Mouse (Mus musculus): Measurements from ENCODE around the gene Acsl6. TPM values are rescaled to one million over a fixed set of nuclear protein-coding genes. Genes with fewer than 3 reads are reported as not detected.

Gene Acsl6
- 0.35 and 0.76 TPM in 2 replicates for polyA plus RNA-seq (2015; fragmentation: Nextera tagmentation; extraction: Ambion mirVana)

- peak within 1 kb of the TSS; percentile 93 for H3K4me2 ChIP-seq
- peaks cover 1% of the 10 kb centered on the region; the same call in 1 of the 2 replicates for H3K9me3 ChIP-seq
- WGBS: under 1% methylated on average over 44 of the region's 59 CpGs
- peak within 1 kb of the TSS; percentile 68 for H3K9ac ChIP-seq
- H3K4me1 ChIP-seq: peaks cover 10% of the 10 kb centered on the region
- no peaks in the 10 kb centered on the region for H3K36me3 ChIP-seq
- H3K4me3 ChIP-seq: peak within 1 kb of the TSS; percentile 59
- ATAC-seq (ENCODE audit: extremely low read depth, insufficient number of reproducible peaks, low FRiP score, low TSS enrichment): no peak
- peaks cover 53% of the 10 kb centered on the region for H3K27me3 ChIP-seq (replicated peaks)
- no peak within 1 kb of the TSS for H3K27ac ChIP-seq (replicated peaks)
These were observed at the start of gene Acsl6 for GRCm38 (mm10) chr11:54303728-54304470. Gene Acsl6, plus strand, starts transcription at chr11:54303798.

- H3K4me2 ChIP-seq: no peak overlapping the region
- 35% methylated on average over 4 of the region's 4 CpGs for WGBS
- peaks cover 27% of the 10 kb centered on the region for H3K27me3 ChIP-seq (replicated peaks)
- ATAC-seq (ENCODE audit: extremely low read depth, insufficient number of reproducible peaks, low FRiP score, low TSS enrichment): no peak
- no peaks in the 10 kb centered on the region for H3K36me3 ChIP-seq
- peaks cover 9% of the 10 kb centered on the region for H3K4me1 ChIP-seq
- H3K4me3 ChIP-seq: no peak overlapping the region
- no peaks in the 10 kb centered on the region for H3K9me3 ChIP-seq
- no peak overlapping the region for H3K27ac ChIP-seq (replicated peaks)
- no peak overlapping the region for H3K9ac ChIP-seq
These were observed 49.5 kb upstream of the Acsl6 start for GRCm38 (mm10) chr11:54254114-54254513.

GRCm38 (mm10) chr11:54256624-54257376, 46.8 kb upstream of the Acsl6 start:
- Histone ChIP-seq H3K4me3 (no peak overlapping the region), H3K9me3 (0 out of 2 replicates have a peak, but pooled peaks cover 3% of the 10 kb centered on the region), H3K36me3 (no peaks in the 10 kb centered on the region), H3K4me1 (no peaks in the 10 kb centered on the region), H3K27me3 (replicated peaks) (peaks cover 27% of the 10 kb centered on the region), H3K4me2 (no peak overlapping the region), H3K9ac (no peak overlapping the region), H3K27ac (replicated peaks) (no peak overlapping the region)
- ATAC-seq (ENCODE audit: extremely low read depth, insufficient number of reproducible peaks, low FRiP score, low TSS enrichment): no peak
- WGBS: 63% methylated on average over 3 of the region's 3 CpGs

GRCm38 (mm10) chr11:54263405-54264031, 40.1 kb upstream of the Acsl6 start:
- H3K9me3 ChIP-seq: 0 out of 2 replicates have a peak, but pooled peaks cover 3% of the 10 kb centered on the region
- H3K27ac ChIP-seq (replicated peaks): no peak overlapping the region
- H3K4me3 ChIP-seq: no peak overlapping the region
- no peaks in the 10 kb centered on the region for H3K4me1 ChIP-seq
- no peaks in the 10 kb centered on the region for H3K36me3 ChIP-seq
- H3K27me3 ChIP-seq (replicated peaks): no peaks in the 10 kb centered on the region
- H3K9ac ChIP-seq: no peak overlapping the region
- ATAC-seq (ENCODE audit: extremely low read depth, insufficient number of reproducible peaks, low FRiP score, low TSS enrichment): no peak
- 10% methylated on average over 1 of the region's 1 CpGs for WGBS
- H3K4me2 ChIP-seq: no peak overlapping the region

GRCm38 (mm10) chr11:54264542-54264941, 39.1 kb upstream of the Acsl6 start:
- Histone ChIP-seq H3K9me3 (0 out of 2 replicates have a peak, but pooled peaks cover 3% of the 10 kb centered on the region), H3K36me3 (no peaks in the 10 kb centered on the region), H3K4me1 (no peaks in the 10 kb centered on the region), H3K9ac (no peak overlapping the region), H3K4me2 (no peak overlapping the region), H3K4me3 (no peak overlapping the region), H3K27ac (replicated peaks) (no peak overlapping the region), H3K27me3 (replicated peaks) (no peaks in the 10 kb centered on the region)
- WGBS: 58% methylated on average over 2 of the region's 2 CpGs
- ATAC-seq (ENCODE audit: extremely low read depth, insufficient number of reproducible peaks, low FRiP score, low TSS enrichment): no peak

GRCm38 (mm10) chr11:54267177-54267576, 36.4 kb upstream of the Acsl6 start, which contains the start of gene Il3:
Gene Il3, minus strand, starts transcription at chr11:54267277.
- no peak for ATAC-seq (ENCODE audit: extremely low read depth, insufficient number of reproducible peaks, low FRiP score, low TSS enrichment)
- 65% methylated on average over 6 of the region's 6 CpGs for WGBS
- H3K9ac ChIP-seq: no peak within 1 kb of the TSS
- no peaks in the 10 kb centered on the region for H3K27me3 ChIP-seq (replicated peaks)
- H3K36me3 ChIP-seq: no peaks in the 10 kb centered on the region
- no peaks in the 10 kb centered on the region for H3K9me3 ChIP-seq
- H3K27ac ChIP-seq (replicated peaks): no peak within 1 kb of the TSS
- H3K4me1 ChIP-seq: no peaks in the 10 kb centered on the region
- no peak within 1 kb of the TSS for H3K4me2 ChIP-seq
- H3K4me3 ChIP-seq: no peak within 1 kb of the TSS

GRCm38 (mm10) chr11:54269191-54269896, 34.3 kb upstream of the Acsl6 start:
- H3K36me3 ChIP-seq: no peaks in the 10 kb centered on the region
- 71% methylated on average over 3 of the region's 3 CpGs for WGBS
- no peaks in the 10 kb centered on the region for H3K4me1 ChIP-seq
- ATAC-seq (ENCODE audit: extremely low read depth, insufficient number of reproducible peaks, low FRiP score, low TSS enrichment): no peak
- no peaks in the 10 kb centered on the region for H3K9me3 ChIP-seq
- no peak overlapping the region for H3K27ac ChIP-seq (replicated peaks)
- no peak overlapping the region for H3K4me2 ChIP-seq
- H3K9ac ChIP-seq: no peak overlapping the region
- no peak overlapping the region for H3K4me3 ChIP-seq
- no peaks in the 10 kb centered on the region for H3K27me3 ChIP-seq (replicated peaks)

GRCm38 (mm10) chr11:54271437-54271949, 32.1 kb upstream of the Acsl6 start:
- Histone ChIP-seq H3K27me3 (replicated peaks) (no peaks in the 10 kb centered on the region), H3K4me1 (no peaks in the 10 kb centered on the region), H3K9ac (no peak overlapping the region), H3K9me3 (no peaks in the 10 kb centered on the region), H3K4me2 (no peak overlapping the region), H3K36me3 (no peaks in the 10 kb centered on the region), H3K4me3 (no peak overlapping the region), H3K27ac (replicated peaks) (no peak overlapping the region)
- no peak for ATAC-seq (ENCODE audit: extremely low read depth, insufficient number of reproducible peaks, low FRiP score, low TSS enrichment)
- WGBS: 51% methylated on average over 5 of the region's 5 CpGs

GRCm38 (mm10) chr11:54287821-54288453, 15.7 kb upstream of the Acsl6 start:
- H3K9me3 ChIP-seq: no peaks in the 10 kb centered on the region
- no peaks in the 10 kb centered on the region for H3K4me1 ChIP-seq
- no peaks in the 10 kb centered on the region for H3K27me3 ChIP-seq (replicated peaks)
- H3K27ac ChIP-seq (replicated peaks): no peak overlapping the region
- no peak overlapping the region for H3K4me2 ChIP-seq
- H3K9ac ChIP-seq: no peak overlapping the region
- no peaks in the 10 kb centered on the region for H3K36me3 ChIP-seq
- WGBS: 71% methylated on average over 8 of the region's 8 CpGs
- no peak overlapping the region for H3K4me3 ChIP-seq
- no peak for ATAC-seq (ENCODE audit: extremely low read depth, insufficient number of reproducible peaks, low FRiP score, low TSS enrichment)

- Histone ChIP-seq H3K27me3 (replicated peaks) (no peaks in the 10 kb centered on the region), H3K9me3 (peaks cover under 1% of the 10 kb centered on the region; the same call in 1 of the 2 replicates), H3K4me3 (no peak overlapping the region), H3K9ac (no peak overlapping the region), H3K4me1 (no peaks in the 10 kb centered on the region), H3K27ac (replicated peaks) (no peak overlapping the region), H3K4me2 (no peak overlapping the region), H3K36me3 (no peaks in the 10 kb centered on the region)
- no peak for ATAC-seq (ENCODE audit: extremely low read depth, insufficient number of reproducible peaks, low FRiP score, low TSS enrichment)
- WGBS: 79% methylated on average over 2 of the region's 2 CpGs
These were observed 11.4 kb upstream of the Acsl6 start for GRCm38 (mm10) chr11:54292163-54292562.
